Mouse (Mus musculus): Measurements from ENCODE around the gene D330020A13Rik. TPM values are rescaled to one million over a fixed set of nuclear protein-coding genes. Genes with fewer than 3 reads are reported as not detected.

Gene D330020A13Rik
- total RNA-seq (2021), result under 1 TPM in 1 of 2 experiments, not detected in 1; 0.21 TPM
- long read RNA-seq, experiment 1, result 0 reads
- long read RNA-seq, experiment 2, result 0 reads

DNA sequence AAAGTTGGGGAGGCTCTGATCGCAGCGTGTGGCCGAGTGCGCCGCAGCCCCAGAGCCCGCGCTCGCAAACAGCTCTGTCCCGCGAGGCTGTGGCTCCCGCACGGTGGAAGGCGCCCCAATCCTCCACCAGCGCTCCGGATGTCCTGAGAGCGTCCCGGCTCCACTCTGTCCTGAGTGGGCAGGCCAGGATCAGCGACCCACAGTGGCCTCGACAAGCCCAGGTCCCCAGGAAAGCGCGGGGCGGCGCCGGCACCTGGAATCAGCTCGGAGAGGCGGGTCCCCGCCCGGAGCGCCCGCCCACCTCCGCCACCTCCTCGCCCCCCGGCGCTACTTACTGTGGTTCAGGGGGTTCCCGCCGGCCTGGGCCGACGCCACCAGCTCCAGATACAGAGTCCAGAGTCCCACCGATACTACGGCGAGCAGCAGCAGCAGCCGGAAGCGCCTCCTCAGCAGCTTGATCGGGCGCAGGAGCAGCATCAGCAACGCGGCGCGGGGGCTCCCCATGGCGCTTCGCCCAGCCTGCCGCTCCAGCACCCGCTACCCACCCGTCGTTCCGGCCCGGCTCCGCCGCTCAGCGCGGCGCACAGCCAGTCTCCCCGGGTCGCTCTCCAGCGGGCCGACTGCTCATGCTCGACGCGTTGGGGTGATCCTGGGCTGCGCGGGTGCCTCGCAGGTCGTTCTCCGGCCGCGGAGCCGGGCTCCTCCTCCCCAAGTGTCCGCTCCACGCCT, at the start of gene D330020A13Rik, which contains the start of gene B4galnt3:
D330020A13Rik (plus strand) TSS at position 309 of the 729 bp plus-strand sequence.
B4galnt3 (minus strand) TSS at position 504 of the 729 bp plus-strand sequence.
- peak; percentile 39 for DNase-seq
- intact Hi-C loops (cut with DNase I; ENCODE audit: low total_unique reads), result no loop called here

DNA sequence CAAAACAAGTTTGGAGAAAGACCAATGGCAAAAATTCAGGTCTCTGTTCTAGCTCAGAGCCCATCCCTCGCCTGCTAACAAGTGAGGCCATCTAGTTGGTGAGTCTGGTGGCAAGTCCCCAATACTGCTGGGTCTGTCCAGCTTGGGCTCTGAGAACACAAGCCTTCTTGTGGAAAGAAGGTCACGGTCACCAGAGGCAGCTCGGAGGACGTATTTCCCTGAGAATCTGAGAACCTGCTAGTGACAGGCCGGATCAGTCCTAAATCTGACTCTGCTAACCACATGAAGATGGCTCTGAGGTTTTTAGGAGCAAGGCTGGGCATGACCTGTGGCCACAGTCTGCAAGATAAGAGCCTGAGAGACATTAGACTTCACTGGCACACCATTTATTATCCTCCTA, 47.5 kb upstream of the D330020A13Rik start:
- DNase-seq, result no peak
- intact Hi-C loops (cut with DNase I; ENCODE audit: low total_unique reads), result no loop called here

DNA sequence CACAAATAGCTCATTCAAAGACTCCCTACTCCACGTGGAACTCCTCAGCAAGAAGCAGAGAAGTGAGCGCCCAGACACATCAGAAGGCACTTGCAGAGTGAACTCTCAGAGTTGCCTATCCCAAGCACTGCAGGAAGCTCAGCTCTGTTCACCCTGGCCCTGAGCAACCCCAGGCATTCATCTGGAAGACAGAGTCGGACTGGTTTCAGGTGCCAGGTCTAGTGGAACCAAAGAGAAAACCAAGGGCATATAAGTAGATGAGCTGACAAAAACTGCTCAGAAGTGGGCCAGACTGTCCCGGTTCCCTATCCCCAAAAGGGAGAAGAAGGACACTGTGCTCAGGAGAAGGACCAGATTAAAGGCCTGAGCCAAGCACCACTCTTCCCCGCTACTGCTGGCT, 44.3 kb upstream of the D330020A13Rik start:
- no peak for DNase-seq

DNA sequence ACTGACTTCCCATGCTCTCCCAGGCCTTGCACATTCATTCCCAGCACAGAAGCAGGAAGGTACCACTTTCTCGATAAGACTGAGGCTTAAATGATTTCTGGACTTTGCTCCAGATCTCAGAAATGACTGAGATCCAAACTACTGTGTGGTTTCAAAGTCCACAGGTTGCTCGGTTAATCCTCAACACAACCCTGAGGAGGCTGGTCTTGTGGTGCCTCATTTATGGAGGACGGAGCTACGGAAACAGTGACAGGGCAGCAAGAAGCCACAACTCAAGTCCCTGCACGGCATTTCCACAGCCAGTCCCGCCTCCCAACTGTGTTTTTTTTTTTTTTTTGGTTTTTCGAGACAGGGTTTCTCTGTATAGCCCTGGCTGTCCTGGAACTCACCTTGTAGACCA, 43.2 kb upstream of the D330020A13Rik start:
- no peak for DNase-seq
- intact Hi-C loops (cut with DNase I; ENCODE audit: low total_unique reads), result no loop called here

More for the DNA sequence above, 44.3 kb upstream of the D330020A13Rik start:
- intact Hi-C loops (cut with DNase I; ENCODE audit: low total_unique reads), result no loop called here

DNA sequence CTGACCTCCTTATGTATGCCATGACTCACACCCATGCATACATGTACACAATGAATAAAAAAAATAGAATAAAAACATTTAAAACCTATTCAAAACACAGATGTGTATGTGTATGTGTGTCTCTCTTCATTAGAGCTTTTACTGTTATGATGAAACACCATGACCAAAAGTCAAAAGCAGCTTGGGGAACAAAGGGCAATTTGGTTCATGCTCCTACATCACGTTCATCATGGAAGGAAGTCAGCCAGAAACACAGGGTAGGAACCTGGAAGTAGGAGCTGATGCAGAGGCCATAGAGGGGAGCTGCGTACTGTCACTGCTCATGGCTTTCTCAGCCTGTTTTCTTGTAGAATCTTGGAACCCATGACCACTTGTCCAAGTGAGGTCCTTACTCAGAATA, 41.4 kb upstream of the D330020A13Rik start:
- intact Hi-C loops (cut with DNase I; ENCODE audit: low total_unique reads), result no loop called here
- DNase-seq, result no peak

DNA sequence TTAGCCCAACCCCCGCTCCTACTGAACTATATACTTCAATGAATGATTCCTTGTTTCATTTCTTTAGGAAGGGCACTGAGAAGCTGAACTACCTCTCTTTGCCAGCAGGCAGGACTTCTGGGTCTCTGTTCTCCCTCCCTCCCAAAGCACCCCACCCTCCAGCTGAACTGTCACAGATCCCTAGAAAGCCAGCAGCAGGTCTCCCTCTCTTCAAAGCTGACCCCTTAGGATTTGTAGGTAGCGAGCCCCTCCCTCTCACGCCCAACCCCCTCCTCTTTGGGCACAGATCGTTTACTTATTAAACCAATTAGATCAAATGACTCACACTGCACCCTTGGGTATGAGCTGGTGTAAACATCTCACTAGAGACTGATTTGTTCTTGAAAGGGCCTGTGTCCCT, 39.5 kb upstream of the D330020A13Rik start:
- no peak for DNase-seq
- intact Hi-C loops (cut with DNase I; ENCODE audit: low total_unique reads), result no loop called here

DNA sequence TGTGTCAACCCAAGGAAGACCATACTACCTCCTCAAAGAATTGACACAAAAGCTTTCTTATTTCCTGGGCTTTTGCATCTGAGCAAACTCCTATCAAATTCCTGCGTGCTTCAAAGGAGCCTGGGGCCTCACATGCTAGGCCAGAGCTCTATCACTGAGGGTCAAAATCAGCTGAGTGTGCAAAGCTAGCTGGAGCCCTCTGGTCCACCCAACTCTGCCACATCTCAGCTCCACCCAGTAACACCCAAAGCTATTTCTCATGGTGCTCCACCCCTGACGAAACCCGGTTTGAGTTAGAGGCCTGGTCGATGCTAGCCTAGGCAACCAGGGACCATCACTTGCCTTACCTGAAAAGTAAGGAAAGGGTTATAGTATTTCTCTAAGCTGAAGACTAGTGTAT, 39.0 kb upstream of the D330020A13Rik start:
- DNase-seq, result no peak
- intact Hi-C loops (cut with DNase I; ENCODE audit: low total_unique reads), result no loop called here

DNA sequence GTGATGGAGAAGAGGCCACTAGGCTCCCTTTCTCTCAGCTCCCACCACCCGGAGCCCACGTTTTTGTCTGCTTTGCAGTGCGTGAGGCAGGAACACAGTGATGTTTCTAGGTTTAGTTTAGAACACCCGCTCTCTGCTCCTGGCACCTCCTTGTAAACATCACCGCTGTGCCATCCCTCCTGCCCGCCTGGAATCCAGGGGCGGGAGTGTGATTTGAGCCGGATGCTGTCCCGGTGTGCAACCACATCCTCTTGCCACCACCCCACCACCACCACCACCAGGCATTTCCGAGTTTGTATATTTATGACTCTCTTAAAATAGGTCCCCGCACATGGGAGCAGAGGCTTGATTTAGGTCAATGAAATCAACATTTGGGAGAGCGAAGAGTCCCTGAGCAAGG, 38.5 kb upstream of the D330020A13Rik start:
- DNase-seq, result no peak
- intact Hi-C loops (cut with DNase I; ENCODE audit: low total_unique reads), result no loop called here

DNA sequence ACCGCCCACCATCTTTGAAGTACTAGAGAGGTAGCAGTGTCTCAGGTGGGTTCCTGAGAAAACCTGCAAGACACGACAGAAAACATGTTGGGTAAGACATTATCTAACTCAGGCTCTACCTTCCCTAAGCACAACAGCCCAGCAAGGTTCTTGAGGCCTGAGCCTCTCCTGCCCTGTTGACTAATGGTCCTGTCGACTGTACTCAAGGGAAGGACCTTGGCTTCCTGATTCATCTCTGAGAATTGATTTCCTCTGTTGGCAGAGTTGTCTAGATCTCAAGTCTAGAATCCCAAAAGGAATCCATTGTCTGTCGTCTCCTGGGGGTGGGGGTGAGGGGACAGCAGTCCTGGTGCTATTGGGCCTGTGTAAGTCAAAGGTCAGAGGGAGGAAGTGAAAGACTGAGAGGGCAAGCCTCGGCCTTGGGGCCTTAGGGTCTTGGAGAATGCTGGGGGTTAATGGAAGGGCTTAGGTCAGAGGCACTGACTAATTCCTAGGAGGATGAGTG, 37.7 kb upstream of the D330020A13Rik start:
- intact Hi-C loops (cut with DNase I; ENCODE audit: low total_unique reads), result no loop called here
- no peak for DNase-seq

DNA sequence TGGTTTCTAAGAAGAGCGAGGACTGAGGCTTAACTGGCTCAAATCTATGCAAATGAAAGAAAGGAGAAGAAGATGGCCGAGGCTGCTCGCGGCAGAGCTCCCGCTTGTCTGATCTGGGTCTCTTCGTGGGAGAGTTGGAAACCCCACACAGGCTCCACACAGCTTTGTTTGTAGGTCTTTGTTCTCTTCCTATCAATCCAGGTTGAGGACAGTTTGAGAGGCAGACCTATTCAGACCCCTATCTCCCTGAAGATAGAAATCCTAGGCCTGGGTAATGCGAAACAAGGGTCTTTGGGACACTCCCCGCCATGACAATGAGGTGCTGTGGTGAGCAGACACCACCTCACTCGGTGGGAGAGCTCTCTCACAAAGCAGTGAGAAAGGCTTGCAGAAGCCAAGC, 34.7 kb upstream of the D330020A13Rik start:
- no peak for DNase-seq
- intact Hi-C loops (cut with DNase I; ENCODE audit: low total_unique reads), result no loop called here

DNA sequence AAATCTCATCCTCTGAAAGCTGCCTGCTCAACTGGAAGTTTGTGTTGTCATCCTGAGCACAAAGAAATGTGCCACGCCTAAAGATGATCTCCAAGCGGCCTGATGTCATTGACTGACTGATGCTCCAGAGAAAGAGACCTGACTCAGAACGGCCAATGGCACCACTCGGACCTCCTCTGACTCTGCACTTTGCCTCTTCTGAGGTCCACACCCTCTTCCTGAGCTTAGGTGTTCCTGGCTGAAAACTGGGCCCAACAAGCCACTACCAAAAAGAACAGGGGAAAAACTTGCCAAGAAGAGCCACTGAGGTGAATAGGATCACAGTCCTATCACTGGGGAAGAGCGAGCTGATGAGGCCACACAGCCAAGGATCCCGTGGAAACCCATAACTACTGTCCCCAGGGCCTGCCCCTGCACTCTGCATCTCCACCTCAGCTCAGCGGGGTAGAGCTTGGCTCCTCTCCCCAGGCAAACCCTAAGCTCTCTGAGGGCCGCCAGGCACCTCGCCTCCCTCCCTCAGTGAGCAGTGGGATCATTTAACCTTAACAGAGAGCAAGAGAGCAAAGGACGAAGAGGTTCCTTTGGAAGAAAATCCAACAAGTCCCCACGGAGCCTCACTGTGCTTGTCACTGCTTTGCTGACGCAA, 31.2 kb upstream of the D330020A13Rik start:
- DNase-seq, result no peak
- intact Hi-C loops (cut with DNase I; ENCODE audit: low total_unique reads), result no loop called here

DNA sequence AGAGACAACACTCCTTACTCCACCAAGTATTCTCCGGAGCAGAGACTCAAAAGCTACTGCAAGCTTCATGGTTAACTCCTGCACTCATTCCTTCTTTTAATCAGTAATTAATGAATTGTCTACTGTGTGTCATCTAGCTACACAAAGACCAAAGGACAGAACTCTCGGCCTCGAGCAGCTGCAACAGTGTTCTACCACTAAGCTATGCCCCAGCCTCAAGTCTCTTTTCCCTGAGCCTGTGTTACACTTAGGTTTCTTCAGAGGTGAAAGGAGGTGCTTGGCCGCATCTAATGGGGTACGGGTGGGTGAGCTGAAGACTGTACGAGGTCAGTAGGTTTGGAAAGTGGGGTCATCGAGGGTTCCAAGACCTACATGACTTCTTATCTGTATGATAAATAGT, 30.6 kb upstream of the D330020A13Rik start:
- no peak for DNase-seq
- intact Hi-C loops (cut with DNase I; ENCODE audit: low total_unique reads), result no loop called here

DNA sequence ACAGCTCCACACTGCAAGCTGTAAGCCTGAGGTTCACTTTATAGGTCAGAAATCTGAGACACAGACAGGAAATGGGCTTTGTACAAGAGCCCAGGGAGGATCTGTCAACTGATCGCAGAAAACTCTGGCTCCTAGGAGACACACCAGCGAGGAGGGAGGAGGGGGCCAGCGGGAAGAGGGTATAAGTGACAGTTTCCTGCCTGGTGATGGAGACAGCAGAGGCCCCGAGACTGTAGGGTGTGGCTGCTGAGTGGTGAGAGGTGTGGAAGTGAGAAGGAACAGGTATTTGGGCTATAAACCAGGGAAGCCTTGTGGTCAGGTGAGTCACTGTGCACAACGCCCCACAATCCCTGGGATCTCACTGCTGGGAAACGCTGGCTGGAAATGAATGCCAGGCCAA, 30.0 kb upstream of the D330020A13Rik start:
- DNase-seq, result no peak
- intact Hi-C loops (cut with DNase I; ENCODE audit: low total_unique reads), result no loop called here

DNA sequence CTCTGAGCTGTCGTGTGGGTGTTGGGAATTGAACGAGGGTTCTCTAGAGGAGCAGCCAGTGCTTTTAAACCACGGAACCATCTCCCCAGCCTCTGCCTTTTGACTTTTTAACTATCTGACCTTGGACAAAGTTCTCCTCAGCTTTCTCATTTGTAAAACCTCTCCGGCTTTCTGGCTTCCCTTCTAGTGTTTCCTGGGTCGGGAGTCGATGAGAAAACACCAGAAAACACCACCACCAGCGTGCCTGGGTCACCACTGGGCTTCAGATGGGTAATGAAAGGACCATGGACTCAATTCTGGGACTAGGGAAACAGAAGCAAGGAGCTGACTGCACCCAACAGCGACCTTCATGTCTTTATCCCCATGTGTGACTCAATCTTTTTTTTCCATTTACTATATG, 20.0 kb upstream of the D330020A13Rik start:
- DNase-seq, result no peak

DNA sequence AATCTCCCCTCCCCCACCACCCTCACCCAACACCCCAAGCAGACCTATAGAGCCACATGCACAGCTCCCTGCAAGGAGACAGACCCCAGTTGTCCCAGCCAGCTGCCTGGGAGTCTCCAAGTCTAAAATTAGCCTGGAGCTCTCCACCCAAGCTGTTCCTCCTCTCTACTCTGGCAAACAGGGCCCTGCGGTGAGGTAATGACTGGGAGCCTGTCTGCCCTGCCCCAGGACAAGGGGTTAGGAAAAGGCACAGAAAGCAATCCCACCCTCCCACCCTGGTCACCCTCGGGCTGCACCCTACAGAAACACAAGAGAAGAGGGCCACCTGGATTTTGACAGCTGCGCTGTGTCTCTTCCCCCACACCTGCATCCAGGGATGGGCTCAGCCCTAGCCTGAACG, 19.3 kb upstream of the D330020A13Rik start:
- intact Hi-C loops (cut with DNase I; ENCODE audit: low total_unique reads), result no loop called here

More for the DNA sequence above, 20.0 kb upstream of the D330020A13Rik start:
- intact Hi-C loops (cut with DNase I; ENCODE audit: low total_unique reads), result no loop called here

DNA sequence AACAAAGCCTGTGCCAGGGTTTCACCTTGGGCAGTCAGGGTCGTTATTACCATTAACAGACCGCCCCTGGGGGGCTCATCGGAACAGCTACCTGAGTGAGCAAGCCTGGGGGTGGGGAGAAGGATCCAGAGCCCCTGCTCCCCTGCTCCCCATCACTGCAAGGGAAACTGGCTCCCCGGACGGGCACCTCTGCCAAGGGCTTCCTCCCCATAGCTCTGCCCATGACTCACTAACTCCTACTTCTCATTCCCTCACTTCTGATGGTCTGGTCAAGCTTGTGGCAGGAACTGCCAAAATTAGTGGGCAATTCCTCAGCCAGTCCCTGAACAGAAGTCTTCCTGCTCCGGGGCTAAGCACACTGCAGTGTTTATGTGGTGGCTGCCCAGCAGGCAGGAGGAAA, 18.9 kb upstream of the D330020A13Rik start:
- peak; percentile 14 for DNase-seq
- intact Hi-C loops (cut with DNase I; ENCODE audit: low total_unique reads), result no loop called here

More for the DNA sequence above, 19.3 kb upstream of the D330020A13Rik start:
- peak; percentile 64 for DNase-seq

DNA sequence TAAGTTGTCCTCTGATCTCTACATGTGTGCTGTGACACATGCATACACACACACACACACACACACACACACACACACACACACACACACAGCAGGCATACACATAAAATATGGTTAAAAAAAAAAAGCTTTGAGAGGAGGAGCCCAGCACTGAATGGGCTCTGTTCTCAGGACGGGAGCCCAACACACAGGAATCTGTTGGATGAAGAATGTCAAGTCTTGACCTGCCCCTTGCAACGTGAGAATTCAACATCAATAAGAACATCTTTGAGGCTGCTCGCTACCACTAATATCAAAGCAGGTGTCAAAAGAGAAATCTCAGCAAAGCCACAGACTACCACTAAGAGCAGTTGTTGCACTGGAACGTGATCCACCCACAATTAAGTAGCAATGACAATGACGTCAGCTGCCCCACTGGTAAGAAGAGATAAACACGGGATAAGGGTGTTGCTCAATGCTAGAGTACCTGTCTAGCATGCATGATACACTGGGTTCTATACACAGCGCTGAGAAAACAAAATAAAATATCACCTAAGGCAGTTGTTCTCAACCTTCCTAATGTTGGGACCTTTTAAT, 17.2 kb upstream of the D330020A13Rik start:
- intact Hi-C loops (cut with DNase I; ENCODE audit: low total_unique reads), result no loop called here
- no peak for DNase-seq

DNA sequence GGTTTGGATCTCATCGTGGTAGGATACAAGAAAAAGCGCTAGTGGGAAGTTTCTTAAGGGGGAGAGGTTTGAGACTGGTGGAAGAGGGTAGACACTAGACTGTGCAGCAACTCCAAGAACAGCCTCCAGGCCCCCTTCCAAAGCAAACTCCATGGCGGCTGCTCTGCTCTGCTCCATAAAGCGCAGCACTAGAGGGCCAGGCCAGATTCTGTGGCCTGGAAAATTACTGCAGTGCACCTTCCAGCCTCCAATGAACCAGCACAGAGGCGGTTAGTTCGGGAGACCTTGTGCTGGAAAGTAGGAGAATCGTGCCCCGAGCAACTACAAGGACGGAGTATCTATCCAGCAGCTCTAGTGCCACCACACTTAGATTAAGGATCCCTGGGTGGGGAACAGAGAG, 6.9 kb upstream of the D330020A13Rik start:
- intact Hi-C loops (cut with DNase I; ENCODE audit: low total_unique reads), result no loop called here
- no peak for DNase-seq

DNA sequence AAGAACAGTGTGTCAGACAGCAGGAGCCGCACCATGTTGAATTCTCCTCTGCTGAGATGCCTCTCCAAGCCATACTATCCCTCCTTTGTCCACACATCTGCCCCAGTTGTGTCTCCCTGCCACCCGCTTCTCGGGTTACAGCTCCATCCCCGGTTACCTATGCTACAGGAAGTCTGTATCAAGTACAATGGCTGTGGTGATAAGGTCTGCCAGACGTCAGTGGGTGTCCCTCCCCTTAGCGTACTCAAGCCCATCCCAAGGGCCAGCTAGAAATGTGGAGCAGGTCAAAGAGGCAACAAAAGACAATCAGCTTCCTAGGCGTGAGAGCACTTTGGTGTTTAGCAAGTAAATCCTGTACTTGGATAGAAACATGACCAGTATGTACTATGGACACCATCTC, 5.6 kb upstream of the D330020A13Rik start:
- DNase-seq, result no peak

DNA sequence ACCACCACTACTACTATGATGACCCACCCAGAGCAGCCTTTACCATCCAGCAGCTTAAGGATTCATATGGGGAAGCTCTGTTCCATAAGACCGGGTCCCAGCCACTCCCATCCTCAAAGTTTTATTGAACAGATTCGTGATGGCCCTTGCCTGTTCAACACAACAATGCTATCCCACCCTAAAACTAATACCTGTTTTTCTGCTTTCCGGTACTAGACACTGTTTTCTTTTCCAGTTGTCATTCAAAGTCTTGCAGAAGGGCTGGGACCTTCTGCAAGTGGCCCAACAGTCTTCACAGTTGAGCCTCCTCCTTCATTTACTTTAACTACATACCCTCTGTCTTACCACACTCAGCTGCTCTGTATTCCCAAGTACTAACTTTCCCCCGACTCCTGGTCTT, 4.7 kb upstream of the D330020A13Rik start:
- no peak for DNase-seq
- intact Hi-C loops (cut with DNase I; ENCODE audit: low total_unique reads), result no loop called here

More for the DNA sequence above, 5.6 kb upstream of the D330020A13Rik start:
- intact Hi-C loops (cut with DNase I; ENCODE audit: low total_unique reads), result no loop called here
